Mouse (Mus musculus) embryonic stem cell, embryonic (primary cell): ENCODE results near the gene Igbp1b.

Experiments used
- CTCF ChIA-PET, 4 experiments: fragments of 300-600 bp in 2 of 4; fragments of 350-600 bp in 2 of 4; sonication (Branson Sonifier 250); formaldehyde crosslinking; loops; one replicate each; lab custom pipeline; 2022; ENCODE audit warnings: inconsistent platforms in 2 of 4; lab: Charles Lee
- POLR2A ChIA-PET, 4 experiments: fragments of 300-600 bp in 2 of 4; fragments of 350-600 bp in 2 of 4; sonication (Branson Sonifier 250); formaldehyde crosslinking; loops; one replicate each; lab custom pipeline; 2022; ENCODE audit warnings: antibody characterized with exemption in 4 of 4, inconsistent platforms in 1 of 4; lab: Charles Lee

Igbp1b gene

GRCm38 (mm10) chr6:138658516-138658915 is at the start of gene Igbp1b:
Gene Igbp1b, minus strand, starts transcription at chr6:138658544.
- ChIA-PET CTCF (no interaction called here), POLR2A (interaction anchor here in 1 of 4 experiments (0.6 kb wide), 1 partner anchor 598 kb away, joined by 4 read pairs; no protein-coding TSS in a partner anchor)

GRCm38 (mm10) chr6:138682959-138683358 is 24.6 kb upstream of the Igbp1b start:
- POLR2A ChIA-PET: interaction anchor here in 1 of 4 experiments (0.7 kb wide), 1 partner anchor 289 kb away, joined by 3 read pairs; no protein-coding TSS in a partner anchor
- CTCF ChIA-PET: no interaction called here

GRCm38 (mm10) chr6:138672704-138673141 is 14.4 kb upstream of the Igbp1b start:
- POLR2A ChIA-PET: no interaction called here
- CTCF ChIA-PET: interaction anchor here in 1 of 4 experiments (0.6 kb wide), 1 partner anchor 139 kb away, joined by 5 read pairs; no protein-coding TSS in a partner anchor

- CTCF ChIA-PET: no interaction called here
- POLR2A ChIA-PET: no interaction called here
Measured at GRCm38 (mm10) chr6:138665416-138665815, 7.1 kb upstream of the Igbp1b start.

- ChIA-PET POLR2A (no interaction called here), CTCF (no interaction called here)
Measured at GRCm38 (mm10) chr6:138645604-138646003, 12.7 kb downstream of the Igbp1b start.

GRCm38 (mm10) chr6:138639351-138639750 is 19.0 kb downstream of the Igbp1b start:
- POLR2A ChIA-PET: no interaction called here
- CTCF ChIA-PET: no interaction called here

- ChIA-PET CTCF (no interaction called here), POLR2A (no interaction called here)
Measured at GRCm38 (mm10) chr6:138620786-138621185, 37.6 kb downstream of the Igbp1b start.

- ChIA-PET CTCF (no interaction called here), POLR2A (no interaction called here)
Measured at GRCm38 (mm10) chr6:138618396-138618795, 39.9 kb downstream of the Igbp1b start.
